Mouse (Mus musculus): ENCODE measurements around the gene Ifi47.

DNA sequence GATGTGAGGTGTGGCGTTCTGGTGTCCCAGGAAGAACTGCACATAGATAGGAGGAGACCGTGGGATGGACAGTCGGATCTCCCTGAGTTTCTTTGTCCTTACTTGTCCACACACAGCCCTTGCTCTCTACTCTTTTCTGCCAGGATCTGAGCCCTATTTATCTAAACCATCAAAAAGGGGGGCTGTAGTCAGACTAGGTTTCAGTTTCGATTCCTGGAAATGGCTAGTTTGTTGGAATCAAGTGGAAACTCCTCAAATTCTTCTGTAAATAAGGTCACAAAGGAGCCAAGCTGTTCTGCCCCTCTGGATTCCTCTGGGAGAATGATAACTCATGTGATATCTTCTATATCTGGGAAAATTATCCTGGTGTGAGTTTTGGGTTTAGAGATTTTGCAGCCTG, 5.0 kb downstream of the Ifi47 start:
- TF ChIP-seq MAFK (IDR thresholded peaks at IDR 0.05; ENCODE audit: insufficient read depth, low read depth, low read length) (no peak), ZNF384 (IDR thresholded peaks at IDR 0.05; ENCODE audit: low read depth, low read length) (no peak), CHD2 (IDR thresholded peaks at IDR 0.05; ENCODE audit: low read depth, low read length) (no peak)
